Mouse (Mus musculus) forebrain, embryonic 10.5 days (tissue): ENCODE data around the gene Numbl. TPM values are rescaled to one million over a fixed set of nuclear protein-coding genes. Genes with fewer than 3 reads are reported as not detected.
A peak's percentile ranks its signal among the peaks of the same experiment; 100 is the strongest.

Experiments
- DNase-seq: peaks from one replicate; pipeline ENCODE4 v3.0.0-alpha.2; 2017; ENCODE audit warnings: low spot score; ENCODE audit errors: extremely low spot score
- H3K27ac ChIP-seq: fragments of 300-500 bp; sonication (generic); 2 replicates; pipeline ENCODE4 v1.5.1; 2016; ENCODE audit warnings: mild to moderate bottlenecking
- H3K27me3 ChIP-seq: fragments of 300-500 bp; sonication (generic); 2 replicates; pipeline ENCODE4 v1.6.1; 2016; ENCODE audit warnings: mild to moderate bottlenecking; ENCODE audit not compliant: poor library complexity, severe bottlenecking
- H3K36me3 ChIP-seq: fragments of 300-500 bp; sonication (generic); replicated peaks from 2 replicates; pipeline ENCODE4 v1.6.1; 2016; ENCODE audit warnings: mild to moderate bottlenecking, moderate library complexity
- H3K4me1 ChIP-seq: fragments of 300-500 bp; sonication (generic); 2 replicates; pipeline ENCODE4 v1.6.1; 2016
- H3K4me3 ChIP-seq: fragments of 300-500 bp; sonication (generic); 2 replicates; pipeline ENCODE4 v1.5.1; 2016; ENCODE audit warnings: mild to moderate bottlenecking, moderate library complexity
- H3K9me3 ChIP-seq: fragments of 300-500 bp; sonication (generic); 2 replicates; pipeline ENCODE4 v1.6.1; 2016; ENCODE audit warnings: mild to moderate bottlenecking, moderate library complexity
- WGBS: fragments of 180-500 bp; shearing (Covaris S2); methylation state at CpG from one replicate; pipeline ENCODE4 v1.1.7; 2016; 5-methylcytosine and 5-hydroxymethylcytosine counted together
- polyA plus RNA-seq: library from polyadenylated mRNA; unstranded; fragments of >200 nt; fragmentation: Nextera tagmentation; extraction: Ambion mirVana; gene quantifications from 2 replicates; pipeline ENCODE4 v1.2.1, GENCODE M21; 2016

Numbl gene
- polyA plus RNA-seq, result 13.6 and 15.6 TPM in 2 replicates

- peak within 1 kb of the TSS; percentile 94 for H3K27ac ChIP-seq
- peak; percentile 96 for DNase-seq
- peaks cover 65% of the 10 kb centered on the region for H3K4me1 ChIP-seq
- no peaks in the 10 kb centered on the region for H3K9me3 ChIP-seq
- H3K36me3 ChIP-seq, result peaks cover 23% of the 10 kb centered on the region
- peak within 1 kb of the TSS; percentile 92 for H3K4me3 ChIP-seq
- peaks cover 13% of the 10 kb centered on the region; the same call in 1 of the 2 replicates for H3K27me3 ChIP-seq
- under 1% methylated on average over 44 of the region's 47 CpGs for WGBS
These were observed at the start of gene Numbl for GRCm38 (mm10) chr7:27258205-27258899. Numbl (plus strand) TSS chr7:27258433.

DNA sequence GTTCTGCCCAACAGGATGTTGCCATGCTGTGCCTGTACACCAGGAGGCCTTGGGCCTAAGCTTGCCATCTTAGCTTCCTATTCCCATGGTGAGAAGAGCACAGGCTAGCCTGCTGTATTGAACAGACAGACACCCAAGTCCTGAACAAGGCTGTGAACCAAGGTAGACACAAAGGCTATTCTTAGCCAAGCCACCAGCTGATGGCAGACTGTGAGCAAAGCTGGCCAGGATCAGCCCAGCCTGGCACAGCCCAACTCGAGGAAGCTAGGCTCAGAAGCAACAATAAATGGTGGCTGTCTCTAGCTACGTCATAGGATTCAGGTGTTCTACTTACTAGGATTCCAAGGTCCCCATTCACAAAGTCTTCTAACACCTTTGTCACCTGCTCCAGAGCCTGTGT lies 45.6 kb upstream of the Numbl start:
- H3K27me3 ChIP-seq, result no peaks in the 10 kb centered on the region
- 90% methylated on average over 2 of the region's 2 CpGs for WGBS
- no peaks in the 10 kb centered on the region for H3K4me1 ChIP-seq
- H3K9me3 ChIP-seq, result no peaks in the 10 kb centered on the region
- no peak overlapping the region for H3K27ac ChIP-seq
- H3K4me3 ChIP-seq, result no peak overlapping the region
- peaks cover 92% of the 10 kb centered on the region for H3K36me3 ChIP-seq
- DNase-seq, result no peak

- Histone ChIP-seq H3K27me3 (no peaks in the 10 kb centered on the region), H3K4me1 (peaks cover 5% of the 10 kb centered on the region; the same call in 1 of the 2 replicates), H3K4me3 (no peak overlapping the region), H3K9me3 (no peaks in the 10 kb centered on the region), H3K36me3 (peaks cover 70% of the 10 kb centered on the region), H3K27ac (no peak overlapping the region)
- WGBS, result 89% methylated on average over 7 of the region's 7 CpGs
- DNase-seq, result no peak
These were observed 39.6 kb upstream of the Numbl start for GRCm38 (mm10) chr7:27218586-27218985.

DNA sequence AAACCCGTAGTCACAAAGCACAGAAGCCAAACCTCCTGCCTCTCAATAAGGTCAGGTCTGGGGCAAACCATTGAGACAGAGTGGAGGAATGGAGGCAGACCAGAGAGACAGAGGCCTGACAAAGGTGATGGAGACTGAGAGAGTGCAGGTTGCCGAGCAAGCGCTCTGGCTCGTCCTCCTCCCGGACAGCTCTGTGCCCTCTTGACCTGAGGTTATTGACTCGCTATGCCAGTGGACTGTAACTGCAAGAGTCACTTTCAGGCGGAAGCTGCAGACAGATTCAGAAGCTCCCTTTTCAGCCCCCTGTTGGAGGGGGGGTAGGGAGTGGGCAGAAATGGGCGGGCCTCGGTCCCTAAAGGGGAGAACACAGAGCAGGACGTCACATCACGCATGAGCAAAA lies 38.3 kb upstream of the Numbl start:
- DNase-seq, result no peak
- H3K4me1 ChIP-seq, result peaks cover 19% of the 10 kb centered on the region
- H3K9me3 ChIP-seq, result no peaks in the 10 kb centered on the region
- WGBS, result 88% methylated on average over 11 of the region's 11 CpGs
- H3K27me3 ChIP-seq, result no peaks in the 10 kb centered on the region
- peaks cover 62% of the 10 kb centered on the region for H3K36me3 ChIP-seq
- no peak overlapping the region for H3K4me3 ChIP-seq
- no peak overlapping the region for H3K27ac ChIP-seq

DNA sequence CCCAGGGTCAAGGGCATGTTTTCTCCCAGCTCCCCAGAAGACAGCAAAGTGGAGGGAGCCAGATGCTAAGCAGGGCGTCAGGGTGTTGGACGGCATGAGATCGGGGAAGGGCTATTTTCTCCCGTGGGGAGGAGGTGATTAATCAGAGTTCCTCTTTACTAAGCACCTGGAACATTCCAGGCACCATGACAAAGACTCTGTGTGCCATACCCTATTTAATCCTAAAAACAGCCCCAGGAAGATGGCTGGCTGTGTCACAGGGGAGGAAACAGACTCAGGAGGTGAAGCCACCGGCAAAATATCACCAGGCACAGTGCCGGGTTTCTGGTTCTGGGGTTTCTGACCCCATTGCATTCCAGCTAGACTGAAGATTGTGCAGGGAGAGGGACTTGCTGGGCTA lies 36.3 kb upstream of the Numbl start:
- 89% methylated on average over 6 of the region's 6 CpGs for WGBS
- no peak overlapping the region for H3K27ac ChIP-seq
- H3K4me1 ChIP-seq, result peaks cover 39% of the 10 kb centered on the region
- no peak overlapping the region; the same call in 1 of the 2 replicates for H3K4me3 ChIP-seq
- peaks cover 46% of the 10 kb centered on the region for H3K36me3 ChIP-seq
- H3K9me3 ChIP-seq, result no peaks in the 10 kb centered on the region
- H3K27me3 ChIP-seq, result no peaks in the 10 kb centered on the region
- no peak for DNase-seq

GRCm38 (mm10) chr7:27222538-27222937 lies 35.7 kb upstream of the Numbl start:
- Histone ChIP-seq H3K4me3 (no peak overlapping the region), H3K9me3 (no peaks in the 10 kb centered on the region), H3K27ac (no peak overlapping the region), H3K27me3 (no peaks in the 10 kb centered on the region), H3K36me3 (peaks cover 40% of the 10 kb centered on the region), H3K4me1 (peaks cover 45% of the 10 kb centered on the region)
- WGBS, result 91% methylated on average over 1 of the region's 1 CpGs
- no peak for DNase-seq

- 88% methylated on average over 11 of the region's 11 CpGs for WGBS
- Histone ChIP-seq H3K4me1 (peaks cover 58% of the 10 kb centered on the region), H3K9me3 (no peaks in the 10 kb centered on the region), H3K27ac (no peak overlapping the region), H3K27me3 (no peaks in the 10 kb centered on the region), H3K36me3 (peaks cover 19% of the 10 kb centered on the region), H3K4me3 (peak overlapping the region; percentile 89; the same call in 1 of the 2 replicates)
- DNase-seq, result no peak
These were observed 33.2 kb upstream of the Numbl start for GRCm38 (mm10) chr7:27224877-27225575.

DNA sequence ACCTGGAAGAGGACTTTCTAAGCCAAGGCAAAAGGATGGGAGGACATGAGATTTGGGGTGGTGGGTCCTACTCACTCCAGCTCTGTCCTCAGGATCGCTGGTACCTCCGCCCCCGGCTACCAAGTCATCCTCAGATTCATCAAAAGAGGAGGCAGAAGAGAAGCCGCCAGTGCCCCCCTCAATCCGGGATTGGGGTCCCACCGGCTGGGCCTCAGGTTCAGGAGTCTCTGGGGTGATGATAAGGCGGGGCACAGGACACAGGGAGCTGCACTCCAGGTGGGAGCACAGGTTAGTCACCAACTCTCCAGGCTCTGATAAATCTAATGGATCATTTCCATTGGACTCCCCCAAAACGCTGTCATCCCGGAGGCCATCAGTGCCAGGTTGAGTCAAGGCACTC lies 31.0 kb upstream of the Numbl start:
- H3K27ac ChIP-seq, result peak overlapping the region; percentile 94
- H3K9me3 ChIP-seq, result no peaks in the 10 kb centered on the region
- no peak for DNase-seq
- H3K4me1 ChIP-seq, result peaks cover 63% of the 10 kb centered on the region
- H3K27me3 ChIP-seq, result no peaks in the 10 kb centered on the region
- peak overlapping the region; percentile 89 for H3K4me3 ChIP-seq
- peaks cover 13% of the 10 kb centered on the region for H3K36me3 ChIP-seq
- WGBS, result 41% methylated on average over 9 of the region's 9 CpGs

GRCm38 (mm10) chr7:27227676-27228075 lies 30.6 kb upstream of the Numbl start:
- peak; percentile 24 for DNase-seq
- peaks cover 67% of the 10 kb centered on the region for H3K4me1 ChIP-seq

GRCm38 (mm10) chr7:27228281-27228821 lies 29.9 kb upstream of the Numbl start, which contains the start of gene Itpkc:
Itpkc (minus strand) TSS chr7:27228661.
- Histone ChIP-seq H3K4me3 (peak within 1 kb of the TSS; percentile 89), H3K9me3 (no peaks in the 10 kb centered on the region), H3K27me3 (no peaks in the 10 kb centered on the region), H3K4me1 (peaks cover 69% of the 10 kb centered on the region), H3K36me3 (peaks cover 3% of the 10 kb centered on the region), H3K27ac (peak within 1 kb of the TSS; percentile 94)
- WGBS, result under 1% methylated on average over 43 of the region's 49 CpGs
- DNase-seq, result peak; percentile 97

More at GRCm38 (mm10) chr7:27227676-27228075, 30.6 kb upstream of the Numbl start:
- Histone ChIP-seq H3K27ac (peak overlapping the region; percentile 94), H3K36me3 (peaks cover 9% of the 10 kb centered on the region), H3K27me3 (no peaks in the 10 kb centered on the region), H3K4me3 (peak overlapping the region; percentile 89), H3K9me3 (no peaks in the 10 kb centered on the region)
- 3% methylated on average over 10 of the region's 10 CpGs for WGBS

DNA sequence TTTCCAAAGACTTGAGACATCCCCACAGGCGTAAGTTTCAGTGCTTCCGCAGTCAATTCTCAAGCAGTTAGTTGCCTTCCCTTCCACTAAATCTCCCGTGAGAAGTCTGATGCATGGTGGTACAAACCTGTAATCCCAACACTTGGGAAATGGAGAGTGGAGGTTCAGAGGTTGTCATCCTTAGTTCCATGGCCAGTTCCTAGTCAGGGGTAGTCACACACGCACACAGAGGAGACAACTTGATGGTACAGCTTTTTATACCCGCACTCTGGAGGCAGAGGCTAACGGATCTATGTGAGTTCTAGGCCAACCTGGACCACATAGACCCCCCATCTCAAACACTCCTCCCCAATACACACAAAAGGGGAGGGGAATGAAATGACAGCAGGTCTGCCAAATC lies 29.4 kb upstream of the Numbl start:
- peak overlapping the region; percentile 94 for H3K27ac ChIP-seq
- H3K4me1 ChIP-seq, result peaks cover 69% of the 10 kb centered on the region
- no peak for DNase-seq
- H3K36me3 ChIP-seq, result 0 out of 2 replicates have a peak, but pooled peaks cover 3% of the 10 kb centered on the region
- peak overlapping the region; percentile 89 for H3K4me3 ChIP-seq
- no peaks in the 10 kb centered on the region for H3K9me3 ChIP-seq
- no peaks in the 10 kb centered on the region for H3K27me3 ChIP-seq
- WGBS, result 20% methylated on average over 6 of the region's 6 CpGs

DNA sequence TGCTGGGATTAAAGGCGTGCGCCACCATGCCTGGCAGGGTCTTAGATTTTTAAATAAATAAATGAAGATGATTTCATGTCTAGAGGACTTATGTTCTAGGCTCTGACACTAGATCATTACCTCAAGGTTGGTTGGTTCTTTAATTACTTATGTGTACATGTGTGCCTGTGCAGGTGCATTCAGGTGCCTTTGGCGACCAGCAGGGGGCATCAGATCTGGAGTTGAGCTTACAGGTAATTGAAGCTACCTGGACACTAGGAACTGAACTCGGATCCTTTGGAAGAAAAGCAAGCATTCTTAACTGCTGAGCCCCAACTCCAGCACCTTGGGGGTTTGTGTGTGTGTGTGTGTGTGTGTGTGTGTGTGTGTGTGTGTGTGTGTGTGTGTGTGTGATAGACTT lies 27.5 kb upstream of the Numbl start:
- 80% methylated on average over 4 of the region's 4 CpGs for WGBS
- peaks cover 55% of the 10 kb centered on the region for H3K4me1 ChIP-seq

More for the DNA sequence above, 27.5 kb upstream of the Numbl start:
- DNase-seq, result no peak
- H3K27ac ChIP-seq, result no peak overlapping the region
- no peaks in the 10 kb centered on the region for H3K9me3 ChIP-seq
- H3K4me3 ChIP-seq, result no peak overlapping the region
- no peaks in the 10 kb centered on the region for H3K27me3 ChIP-seq
- no peaks in the 10 kb centered on the region for H3K36me3 ChIP-seq
